Mouse (Mus musculus) left cerebral cortex, adult 8-10 months (tissue): ENCODE results near the gene Tsc22d1. TPM values are rescaled to one million over a fixed set of nuclear protein-coding genes. Genes with fewer than 3 reads are reported as not detected.

ENCODE experiments used
- DNase-seq, 2 experiments: peaks; one replicate each; pipeline ENCODE4 v3.0.0; 2022; ENCODE audit warnings: low spot score in 2 of 2
- total RNA-seq, 4 experiments: library from RNA; stranded (reverse); gene quantifications; 2 replicates each; pipeline ENCODE4 v1.2.4; 2022

Tsc22d1 gene
- total RNA-seq, 4 experiments from 2014 or later, result 509 to 621 (median 540) TPM

- no peak for DNase-seq
These were observed 99.4 kb downstream of the Tsc22d1 start for GRCm38 (mm10) chr14:76514050-76514585.

GRCm38 (mm10) chr14:76515620-76516019 lies 100.9 kb downstream of the Tsc22d1 start:
- no peak for DNase-seq

GRCm38 (mm10) chr14:76518217-76518616 lies 103.5 kb downstream of the Tsc22d1 start:
- no peak for DNase-seq

- no peak for DNase-seq
These were observed 105.8 kb downstream of the Tsc22d1 start for GRCm38 (mm10) chr14:76520606-76521005.

GRCm38 (mm10) chr14:76521308-76521707 lies 106.5 kb downstream of the Tsc22d1 start:
- DNase-seq, result no peak

- no peak for DNase-seq
These were observed 108.6 kb downstream of the Tsc22d1 start for GRCm38 (mm10) chr14:76523344-76523743.

GRCm38 (mm10) chr14:76526467-76526866 lies 111.7 kb downstream of the Tsc22d1 start:
- no peak for DNase-seq

GRCm38 (mm10) chr14:76527030-76527719 lies 112.4 kb downstream of the Tsc22d1 start:
- DNase-seq, result no peak

GRCm38 (mm10) chr14:76527758-76528313 lies 113.1 kb downstream of the Tsc22d1 start:
- no peak for DNase-seq

- no peak for DNase-seq
These were observed 113.9 kb downstream of the Tsc22d1 start for GRCm38 (mm10) chr14:76528641-76529040.

GRCm38 (mm10) chr14:76531027-76531660 lies 116.4 kb downstream of the Tsc22d1 start:
- DNase-seq, result no peak

- DNase-seq, result no peak
These were observed 117.8 kb downstream of the Tsc22d1 start for GRCm38 (mm10) chr14:76532257-76533169.

- DNase-seq, result no peak
These were observed 118.5 kb downstream of the Tsc22d1 start for GRCm38 (mm10) chr14:76533170-76533815.

GRCm38 (mm10) chr14:76535096-76535495 lies 120.3 kb downstream of the Tsc22d1 start:
- no peak for DNase-seq

- DNase-seq, result no peak
These were observed 122.2 kb downstream of the Tsc22d1 start for GRCm38 (mm10) chr14:76536921-76537320.

- no peak for DNase-seq
These were observed 125.4 kb downstream of the Tsc22d1 start for GRCm38 (mm10) chr14:76540005-76540670.

- no peak for DNase-seq
These were observed 126.6 kb downstream of the Tsc22d1 start for GRCm38 (mm10) chr14:76541341-76541740.

GRCm38 (mm10) chr14:76544136-76544535 lies 129.4 kb downstream of the Tsc22d1 start:
- DNase-seq, result no peak

- no peak for DNase-seq
These were observed 140.7 kb downstream of the Tsc22d1 start for GRCm38 (mm10) chr14:76555263-76556030.
